Mouse (Mus musculus) embryo, embryonic 9.5 days (tissue): ENCODE measurements at regions not wholly inside any gene's neighbourhood (a gene's known extent, or its start where the extent isn't known, plus 50 kb on each side); places are given as distances from the start of the nearest gene placed in this dataset.

Experiments
- DNase-seq: peaks from one replicate; pipeline ENCODE4 v3.0.0-alpha.2; 2017; ENCODE audit errors: extremely low spot score

- DNase-seq, result no peak
These were observed 131.0 kb upstream of the Rgs17 start for GRCm38 (mm10) chr10:6053207-6053606.

GRCm38 (mm10) chr10:6043358-6043757 lies 121.2 kb upstream of the Rgs17 start:
- no peak for DNase-seq

GRCm38 (mm10) chr10:6039771-6040170 lies 117.6 kb upstream of the Rgs17 start:
- DNase-seq, result no peak

GRCm38 (mm10) chr10:6035792-6036487 lies 113.7 kb upstream of the Rgs17 start:
- DNase-seq, result peak; percentile 76

- DNase-seq, result no peak
These were observed 110.3 kb upstream of the Rgs17 start for GRCm38 (mm10) chr10:6032469-6032868.

- no peak for DNase-seq
These were observed 105.4 kb upstream of the Rgs17 start for GRCm38 (mm10) chr10:6027551-6027950.

- no peak for DNase-seq
These were observed 104.1 kb upstream of the Rgs17 start for GRCm38 (mm10) chr10:6026317-6026716.

- no peak for DNase-seq
These were observed 100.5 kb upstream of the Rgs17 start for GRCm38 (mm10) chr10:6022609-6023283.

- no peak for DNase-seq
These were observed 98.9 kb upstream of the Rgs17 start for GRCm38 (mm10) chr10:6020944-6021684.

GRCm38 (mm10) chr10:6013743-6014142 lies 91.5 kb upstream of the Rgs17 start:
- DNase-seq, result no peak

- DNase-seq, result no peak
These were observed 89.3 kb upstream of the Rgs17 start for GRCm38 (mm10) chr10:6011541-6011940.

- no peak for DNase-seq
These were observed 88.8 kb upstream of the Rgs17 start for GRCm38 (mm10) chr10:6011029-6011428.

GRCm38 (mm10) chr10:6007238-6007972 lies 85.2 kb upstream of the Rgs17 start:
- no peak for DNase-seq

- no peak for DNase-seq
These were observed 59.2 kb upstream of the Rgs17 start for GRCm38 (mm10) chr10:5981433-5981832.

GRCm38 (mm10) chr10:5978534-5978933 lies 56.3 kb upstream of the Rgs17 start:
- no peak for DNase-seq
